Mouse (Mus musculus): ENCODE data around the gene Kazn. TPM values are rescaled to one million over a fixed set of nuclear protein-coding genes. Genes with fewer than 3 reads are reported as not detected.

Gene Kazn
- polyA plus RNA-seq, 1 experiment from 2014 or later: 16.4 TPM

- H3K9me3 ChIP-seq (replicated peaks): no peaks in the 10 kb centered on the region; the same call in 1 of the 2 replicates
- H3K9ac ChIP-seq: no peak overlapping the region
- 94% methylated on average over 2 of the region's 2 CpGs for WGBS
- no peak for ATAC-seq (ENCODE audit: insufficient number of reproducible peaks, low FRiP score, low TSS enrichment, low read depth)
- no peak overlapping the region for H3K4me3 ChIP-seq (replicated peaks)
- peaks cover 17% of the 10 kb centered on the region for H3K4me1 ChIP-seq
- peaks cover 7% of the 10 kb centered on the region; the same call in 1 of the 2 replicates for H3K36me3 ChIP-seq
- H3K27me3 ChIP-seq: no peaks in the 10 kb centered on the region
- H3K4me2 ChIP-seq (replicated peaks): no peak overlapping the region
- H3K27ac ChIP-seq (replicated peaks): no peak overlapping the region
These were observed 77.1 kb downstream of the Kazn start for GRCm38 (mm10) chr4:142162102-142162501.

- Histone ChIP-seq H3K27me3 (no peaks in the 10 kb centered on the region), H3K4me2 (replicated peaks) (no peak overlapping the region), H3K9me3 (replicated peaks) (no peaks in the 10 kb centered on the region; the same call in 1 of the 2 replicates), H3K27ac (replicated peaks) (no peak overlapping the region), H3K9ac (no peak overlapping the region), H3K36me3 (peaks cover 10% of the 10 kb centered on the region; the same call in 1 of the 2 replicates), H3K4me1 (peaks cover 10% of the 10 kb centered on the region), H3K4me3 (replicated peaks) (no peak overlapping the region)
- no peak for ATAC-seq (ENCODE audit: insufficient number of reproducible peaks, low FRiP score, low TSS enrichment, low read depth)
- 49% methylated on average over 8 of the region's 8 CpGs for WGBS
These were observed 79.2 kb downstream of the Kazn start for GRCm38 (mm10) chr4:142160041-142160440.

GRCm38 (mm10) chr4:142156506-142156905, 82.7 kb downstream of the Kazn start:
- Histone ChIP-seq H3K4me3 (replicated peaks) (no peak overlapping the region), H3K9ac (no peak overlapping the region), H3K27ac (replicated peaks) (no peak overlapping the region), H3K36me3 (peaks cover 18% of the 10 kb centered on the region; the same call in 1 of the 2 replicates), H3K4me1 (peaks cover 2% of the 10 kb centered on the region; the same call in 1 of the 2 replicates), H3K9me3 (replicated peaks) (no peaks in the 10 kb centered on the region), H3K4me2 (replicated peaks) (no peak overlapping the region), H3K27me3 (no peaks in the 10 kb centered on the region)
- 79% methylated on average over 5 of the region's 5 CpGs for WGBS
- no peak for ATAC-seq (ENCODE audit: insufficient number of reproducible peaks, low FRiP score, low TSS enrichment, low read depth)

GRCm38 (mm10) chr4:142154246-142154645, 85.0 kb downstream of the Kazn start:
- no peak for ATAC-seq (ENCODE audit: insufficient number of reproducible peaks, low FRiP score, low TSS enrichment, low read depth)
- Histone ChIP-seq H3K9ac (no peak overlapping the region), H3K27ac (replicated peaks) (no peak overlapping the region), H3K4me1 (0 out of 2 replicates have a peak, but pooled peaks cover 2% of the 10 kb centered on the region), H3K4me3 (replicated peaks) (no peak overlapping the region), H3K36me3 (peaks cover 31% of the 10 kb centered on the region; the same call in 1 of the 2 replicates), H3K9me3 (replicated peaks) (no peaks in the 10 kb centered on the region), H3K4me2 (replicated peaks) (no peak overlapping the region), H3K27me3 (no peaks in the 10 kb centered on the region)
- WGBS: 74% methylated on average over 11 of the region's 11 CpGs

GRCm38 (mm10) chr4:142153526-142153925, 85.7 kb downstream of the Kazn start:
- H3K27me3 ChIP-seq: no peaks in the 10 kb centered on the region
- no peak overlapping the region for H3K4me3 ChIP-seq (replicated peaks)
- peaks cover 38% of the 10 kb centered on the region for H3K36me3 ChIP-seq
- 6% methylated on average over 2 of the region's 2 CpGs for WGBS
- ATAC-seq (ENCODE audit: insufficient number of reproducible peaks, low FRiP score, low TSS enrichment, low read depth): peak; percentile 57
- H3K9ac ChIP-seq: no peak overlapping the region
- 0 out of 2 replicates have a peak, but pooled peaks cover 2% of the 10 kb centered on the region for H3K4me1 ChIP-seq
- H3K4me2 ChIP-seq (replicated peaks): no peak overlapping the region
- H3K9me3 ChIP-seq (replicated peaks): no peaks in the 10 kb centered on the region
- no peak overlapping the region for H3K27ac ChIP-seq (replicated peaks)

- Histone ChIP-seq H3K36me3 (peaks cover 42% of the 10 kb centered on the region), H3K27ac (replicated peaks) (no peak overlapping the region), H3K4me2 (replicated peaks) (no peak overlapping the region), H3K4me1 (0 out of 2 replicates have a peak, but pooled peaks cover 2% of the 10 kb centered on the region), H3K9ac (no peak overlapping the region), H3K4me3 (replicated peaks) (no peak overlapping the region), H3K9me3 (replicated peaks) (no peaks in the 10 kb centered on the region), H3K27me3 (no peaks in the 10 kb centered on the region)
- ATAC-seq (ENCODE audit: insufficient number of reproducible peaks, low FRiP score, low TSS enrichment, low read depth): no peak
- 59% methylated on average over 8 of the region's 8 CpGs for WGBS
These were observed 86.3 kb downstream of the Kazn start for GRCm38 (mm10) chr4:142152733-142153422.

GRCm38 (mm10) chr4:142150086-142150485, 89.1 kb downstream of the Kazn start:
- no peak for ATAC-seq (ENCODE audit: insufficient number of reproducible peaks, low FRiP score, low TSS enrichment, low read depth)

GRCm38 (mm10) chr4:142149202-142149601, 90.0 kb downstream of the Kazn start:
- H3K9me3 ChIP-seq (replicated peaks): no peaks in the 10 kb centered on the region
- H3K9ac ChIP-seq: no peak overlapping the region
- peaks cover 64% of the 10 kb centered on the region for H3K36me3 ChIP-seq
- 70% methylated on average over 9 of the region's 9 CpGs for WGBS
- H3K4me1 ChIP-seq: 0 out of 2 replicates have a peak, but pooled peaks cover 2% of the 10 kb centered on the region
- no peak overlapping the region for H3K4me2 ChIP-seq (replicated peaks)
- H3K27ac ChIP-seq (replicated peaks): no peak overlapping the region
- no peaks in the 10 kb centered on the region for H3K27me3 ChIP-seq
- no peak overlapping the region for H3K4me3 ChIP-seq (replicated peaks)
- no peak for ATAC-seq (ENCODE audit: insufficient number of reproducible peaks, low FRiP score, low TSS enrichment, low read depth)

More at GRCm38 (mm10) chr4:142150086-142150485, 89.1 kb downstream of the Kazn start:
- H3K9ac ChIP-seq: no peak overlapping the region
- 74% methylated on average over 2 of the region's 2 CpGs for WGBS
- no peaks in the 10 kb centered on the region for H3K9me3 ChIP-seq (replicated peaks)
- peaks cover 58% of the 10 kb centered on the region for H3K36me3 ChIP-seq
- H3K4me2 ChIP-seq (replicated peaks): no peak overlapping the region
- H3K4me3 ChIP-seq (replicated peaks): no peak overlapping the region
- H3K27ac ChIP-seq (replicated peaks): no peak overlapping the region
- 0 out of 2 replicates have a peak, but pooled peaks cover 2% of the 10 kb centered on the region for H3K4me1 ChIP-seq
- H3K27me3 ChIP-seq: no peaks in the 10 kb centered on the region

- no peak for ATAC-seq (ENCODE audit: insufficient number of reproducible peaks, low FRiP score, low TSS enrichment, low read depth)
- H3K9ac ChIP-seq: no peak overlapping the region
These were observed 91.5 kb downstream of the Kazn start for GRCm38 (mm10) chr4:142147671-142148070.

GRCm38 (mm10) chr4:142144096-142144495, 95.1 kb downstream of the Kazn start:
- Histone ChIP-seq H3K4me3 (replicated peaks) (no peak overlapping the region), H3K9ac (no peak overlapping the region), H3K36me3 (peaks cover 54% of the 10 kb centered on the region), H3K9me3 (replicated peaks) (no peaks in the 10 kb centered on the region), H3K27me3 (no peaks in the 10 kb centered on the region), H3K4me2 (replicated peaks) (no peak overlapping the region), H3K27ac (replicated peaks) (no peak overlapping the region), H3K4me1 (no peaks in the 10 kb centered on the region)
- WGBS: 37% methylated on average over 5 of the region's 5 CpGs
- no peak for ATAC-seq (ENCODE audit: insufficient number of reproducible peaks, low FRiP score, low TSS enrichment, low read depth)

More at GRCm38 (mm10) chr4:142147671-142148070, 91.5 kb downstream of the Kazn start:
- no peak overlapping the region for H3K27ac ChIP-seq (replicated peaks)
- no peaks in the 10 kb centered on the region for H3K4me1 ChIP-seq
- no peaks in the 10 kb centered on the region for H3K9me3 ChIP-seq (replicated peaks)
- WGBS: 96% methylated on average over 10 of the region's 10 CpGs
- no peak overlapping the region for H3K4me3 ChIP-seq (replicated peaks)
- H3K27me3 ChIP-seq: no peaks in the 10 kb centered on the region
- no peak overlapping the region for H3K4me2 ChIP-seq (replicated peaks)
- peaks cover 66% of the 10 kb centered on the region for H3K36me3 ChIP-seq

GRCm38 (mm10) chr4:142143290-142143689, 95.9 kb downstream of the Kazn start:
- Histone ChIP-seq H3K4me2 (replicated peaks) (no peak overlapping the region), H3K9ac (no peak overlapping the region), H3K27me3 (no peaks in the 10 kb centered on the region), H3K36me3 (peaks cover 46% of the 10 kb centered on the region), H3K4me1 (no peaks in the 10 kb centered on the region), H3K9me3 (replicated peaks) (no peaks in the 10 kb centered on the region), H3K4me3 (replicated peaks) (no peak overlapping the region), H3K27ac (replicated peaks) (no peak overlapping the region)
- no peak for ATAC-seq (ENCODE audit: insufficient number of reproducible peaks, low FRiP score, low TSS enrichment, low read depth)
- WGBS: 66% methylated on average over 6 of the region's 6 CpGs
